Mouse (Mus musculus) liver, adult 10 weeks (tissue): ENCODE measurements around the gene H2afy. TPM values are rescaled to one million over a fixed set of nuclear protein-coding genes. Genes with fewer than 3 reads are reported as not detected.

Experiments used
- polyA plus RNA-seq: library from polyadenylated mRNA; stranded (reverse); fragments of 350-450 nt; fragmentation: Illumina TruSeq; extraction: RNeasy Lipid Tissue Mini Kit (QIAGEN cat#74804); gene quantifications from one replicate; pipeline ENCODE4 v1.2.3, GENCODE M21; 2014; ENCODE audit warnings: low read depth, low replicate concordance

The H2afy gene
- 17.2 TPM for polyA plus RNA-seq

GRCm38 (mm10) chr13:56136200-56136599, at the start of gene H2afy:
H2afy (minus strand) TSS chr13:56136361.

GRCm38 (mm10) chr13:56178416-56179035, 42.4 kb upstream of the H2afy start, which contains the start of gene Tifab:
Tifab (minus strand) TSS chr13:56178885.

Other genes starting within 250 kb of the H2afy start
- 0.56 TPM for gene Tifab, start 42.5 kb upstream of the H2afy start, polyA plus RNA-seq
- not detected for gene Neurog1, start 115.8 kb upstream of the H2afy start, polyA plus RNA-seq
- 0.53 TPM for gene Cxcl14, start 160.2 kb upstream of the H2afy start, polyA plus RNA-seq